In genomic region chr3:55751363-55751762, GRCm38 (mm10) we compare ENCODE assay signal across 14 mouse cellular contexts. TPM values are rescaled to one million over a fixed set of nuclear protein-coding genes. Genes with fewer than 3 reads are reported as not detected.
A peak's percentile ranks its signal among the peaks of the same experiment; 100 is the strongest.
DNase-seq lines count a peak whose midpoint lies in the region; ATAC-seq and TF ChIP-seq lines count a peak whose summit lies in the region.
"Had no signal": no experiment of that assay in that cellular context is flagged by ENCODE, and none has a peak within 500 bp of the region (broad histone marks: within the 10 kb centered on the region; RNA-seq: fewer than 3 reads in every experiment).

No protein-coding gene starts in this region.

- no peak for TF ChIP-seq CTCF in kidney, adult 2 months (conservative IDR thresholded peaks at IDR 0.05; ENCODE audit: insufficient read depth, insufficient read length, low read depth, low read length)

- no peaks in the 10 kb centered on the region for H3K36me3 ChIP-seq in kidney, adult 2 months (ENCODE audit: control insufficient read depth, insufficient read depth, low read length)
- H3K36me3 ChIP-seq in kidney, embryonic 15.5 days: no peaks in the 10 kb centered on the region
- H3K36me3 ChIP-seq in embryonic facial prominence, embryonic 13.5 days: no peaks in the 10 kb centered on the region
- H3K36me3 ChIP-seq in hindbrain, embryonic 12.5 days: no peaks in the 10 kb centered on the region
- H3K36me3 ChIP-seq in neural tube, embryonic 14.5 days (ENCODE audit: control insufficient read depth, insufficient read depth, low read length): no peaks in the 10 kb centered on the region
- H3K36me3 ChIP-seq: heart, embryonic 13.5 days had no signal

- no peaks in the 10 kb centered on the region for H3K27me3 ChIP-seq in kidney, adult 2 months (replicated peaks; ENCODE audit: control insufficient read depth, insufficient read depth, low read length)
- no peaks in the 10 kb centered on the region for H3K27me3 ChIP-seq in kidney, embryonic 15.5 days
- H3K27me3 ChIP-seq in embryonic facial prominence, embryonic 13.5 days: no peaks in the 10 kb centered on the region
- H3K27me3 ChIP-seq in hindbrain, embryonic 12.5 days: 0 out of 2 replicates have a peak, but pooled peaks cover 4% of the 10 kb centered on the region
- H3K27me3 ChIP-seq in neural tube, embryonic 14.5 days (ENCODE audit: control insufficient read depth, insufficient read depth, low read length): no peaks in the 10 kb centered on the region
- H3K27me3 ChIP-seq: heart, embryonic 13.5 days had no signal

- H3K4me2 ChIP-seq in kidney, embryonic 15.5 days: no peak overlapping the region
- no peak overlapping the region for H3K4me2 ChIP-seq in embryonic facial prominence, embryonic 13.5 days
- H3K4me2 ChIP-seq in hindbrain, embryonic 12.5 days (replicated peaks): no peak overlapping the region
- H3K4me2 ChIP-seq in neural tube, embryonic 14.5 days (ENCODE audit: low read depth, low read length): no peak overlapping the region
- H3K4me2 ChIP-seq: heart, embryonic 13.5 days had no signal

- no peak overlapping the region for H3K9ac ChIP-seq in kidney, embryonic 15.5 days
- H3K9ac ChIP-seq in embryonic facial prominence, embryonic 13.5 days: no peak overlapping the region
- no peak overlapping the region for H3K9ac ChIP-seq in hindbrain, embryonic 12.5 days
- no peak overlapping the region; the same call in 1 of the 2 replicates for H3K9ac ChIP-seq in neural tube, embryonic 14.5 days (replicated peaks; ENCODE audit: low read depth, low read length)
- H3K9ac ChIP-seq: heart, embryonic 13.5 days; liver, embryonic 14.5 days had no signal

- no peak overlapping the region for H3K4me3 ChIP-seq in kidney, adult 2 months (ENCODE audit: insufficient read depth, low read depth, low read length)
- no peak overlapping the region for H3K4me3 ChIP-seq in kidney, embryonic 15.5 days (replicated peaks)
- H3K4me3 ChIP-seq in embryonic facial prominence, embryonic 13.5 days: no peak overlapping the region
- no peak overlapping the region for H3K4me3 ChIP-seq in hindbrain, embryonic 12.5 days
- H3K4me3 ChIP-seq in neural tube, embryonic 14.5 days (ENCODE audit: low read depth, low read length): no peak overlapping the region
- H3K4me3 ChIP-seq: heart, embryonic 13.5 days had no signal

- no peak for TF ChIP-seq POLR2A in kidney, adult 2 months (IDR thresholded peaks at IDR 0.05; ENCODE audit: low read depth, low read length)

- DNase-seq in kidney, adult 2 months: peak; percentile 12
- DNase-seq in cerebellum, adult 11-12 months: no peak
- DNase-seq in gastrocnemius, adult 18-20 months (ENCODE audit: low spot score): no peak
- DNase-seq: adrenal gland, postnatal 36 days; cerebellum, adult 18-20 months; lung, postnatal 10 days; right cerebral cortex, postnatal 25 days had no signal

- no peak overlapping the region for H3K27ac ChIP-seq in kidney, adult 2 months (ENCODE audit: insufficient read depth, low read depth, low read length)
- H3K27ac ChIP-seq in kidney, embryonic 15.5 days: no peak overlapping the region
- peak overlapping the region; percentile 40; the same call in 1 of the 2 replicates for H3K27ac ChIP-seq in embryonic facial prominence, embryonic 13.5 days
- H3K27ac ChIP-seq in hindbrain, embryonic 12.5 days: peak overlapping the region; percentile 85
- H3K27ac ChIP-seq in neural tube, embryonic 14.5 days (ENCODE audit: low read depth, low read length): peak overlapping the region; percentile 49; the same call in 1 of the 2 replicates
- H3K27ac ChIP-seq: heart, embryonic 13.5 days; liver, embryonic 14.5 days had no signal

- 66% methylated on average over 5 of the region's 5 CpGs for WGBS in kidney, adult 2 months
- WGBS in kidney, embryonic 15.5 days: 73% methylated on average over 5 of the region's 5 CpGs
- WGBS in embryonic facial prominence, embryonic 13.5 days: 32% methylated on average over 5 of the region's 5 CpGs
- WGBS in hindbrain, embryonic 12.5 days: 42% methylated on average over 5 of the region's 5 CpGs
- WGBS in neural tube, embryonic 14.5 days: 24% methylated on average over 5 of the region's 5 CpGs

- no peak for ATAC-seq in kidney, embryonic 15.5 days (replicated peaks; ENCODE audit: low FRiP score)
- no peak for ATAC-seq in embryonic facial prominence, embryonic 13.5 days (ENCODE audit: insufficient number of reproducible peaks, insufficient read depth, low FRiP score, low TSS enrichment, low read depth)
- peak; percentile 27; the same call in 1 of the 2 replicates for ATAC-seq in hindbrain, embryonic 12.5 days (ENCODE audit: low FRiP score)
- no peak for ATAC-seq in neural tube, embryonic 14.5 days (ENCODE audit: low read depth)
- ATAC-seq: activated CD4-positive, CD25-positive, alpha-beta regulatory T cell, adult 4 months had no signal

- no peaks in the 10 kb centered on the region for H3K4me1 ChIP-seq in kidney, adult 2 months (ENCODE audit: control insufficient read depth, insufficient read depth, low read length)
- no peaks in the 10 kb centered on the region for H3K4me1 ChIP-seq in kidney, embryonic 15.5 days
- peaks cover 18% of the 10 kb centered on the region for H3K4me1 ChIP-seq in embryonic facial prominence, embryonic 13.5 days
- peaks cover 38% of the 10 kb centered on the region for H3K4me1 ChIP-seq in hindbrain, embryonic 12.5 days
- peaks cover 22% of the 10 kb centered on the region for H3K4me1 ChIP-seq in neural tube, embryonic 14.5 days (ENCODE audit: control insufficient read depth, insufficient read depth, low read length)

- no peaks in the 10 kb centered on the region for H3K9me3 ChIP-seq in kidney, embryonic 15.5 days (replicated peaks)
- no peaks in the 10 kb centered on the region for H3K9me3 ChIP-seq in embryonic facial prominence, embryonic 13.5 days
- H3K9me3 ChIP-seq in hindbrain, embryonic 12.5 days (replicated peaks): no peaks in the 10 kb centered on the region
- no peaks in the 10 kb centered on the region for H3K9me3 ChIP-seq in neural tube, embryonic 14.5 days (ENCODE audit: control insufficient read depth, low read length)
- H3K9me3 ChIP-seq: heart, embryonic 13.5 days had no signal

RNA-seq across cellular contexts. Expression of gene Mab21l1, which starts 30.9 kb away (rescaled TPM):
- polyA plus RNA-seq in kidney, adult 2 months (2012; rRNA removed): 0.05 and 0.08 TPM in 2 replicates
- 0.98 and 1.8 TPM in 2 replicates for polyA plus RNA-seq in kidney, embryonic 15.5 days (2015; fragmentation: Nextera tagmentation; extraction: Ambion mirVana)
- 48.6 and 54.5 TPM in 2 replicates for polyA plus RNA-seq in embryonic facial prominence, embryonic 13.5 days (2015; fragmentation: Nextera tagmentation; extraction: Ambion mirVana)
- 104 and 115 TPM in 2 replicates for polyA plus RNA-seq in hindbrain, embryonic 12.5 days (2016; fragmentation: Nextera tagmentation; extraction: Ambion mirVana)
- polyA plus RNA-seq in neural tube, embryonic 14.5 days (2014; fragmentation: Nextera tagmentation; extraction: Ambion mirVana): 99.9 and 112 TPM in 2 replicates
- total RNA-seq in gastrocnemius, adult 18-20 months (2021): 1 to 10 TPM in 1 of 2 experiments, under 1 TPM in 1; 0.96 to 1.7 TPM

Comparison
In these comparisons a context has a peak if more than half of its experiments do, and no peak if none do; other contexts are left out.
1. H3K27ac ChIP-seq: peak in embryonic facial prominence, embryonic 13.5 days (single experiment), hindbrain, embryonic 12.5 days (single experiment) and neural tube, embryonic 14.5 days (single experiment); none in kidney, adult 2 months (single experiment) and kidney, embryonic 15.5 days (single experiment).
2. RNA of gene Mab21l1, which starts 30.9 kb away (polyA plus RNA-seq): 99.9 to 112 TPM in neural tube, embryonic 14.5 days, 104 to 115 TPM in hindbrain, embryonic 12.5 days and 48.6 to 54.5 TPM in embryonic facial prominence, embryonic 13.5 days; 0.98 to 1.8 TPM in kidney, embryonic 15.5 days and 0.05 to 0.08 TPM in kidney, adult 2 months; every median in the first group is over 10 times any median in the second.